ENCODE assay signal across 13 mouse cellular contexts in genomic region chr12:108212071-108212470, GRCm38 (mm10). TPM values are rescaled to one million over a fixed set of nuclear protein-coding genes. Genes with fewer than 3 reads are reported as not detected.
A peak's percentile ranks its signal among the peaks of the same experiment; 100 is the strongest.
DNase-seq lines count a peak whose midpoint lies in the region; ATAC-seq and TF ChIP-seq lines count a peak whose summit lies in the region.
"Had no signal": no experiment of that assay in that cellular context is flagged by ENCODE, and none has a peak within 500 bp of the region (broad histone marks: within the 10 kb centered on the region; RNA-seq: fewer than 3 reads in every experiment).

No protein-coding gene starts in this region.

- H3K4me2 ChIP-seq in neural tube, embryonic 12.5 days (replicated peaks) = no peak overlapping the region
- no peak overlapping the region for H3K4me2 ChIP-seq in neural tube, embryonic 14.5 days (ENCODE audit: low read depth, low read length)
- no peak overlapping the region for H3K4me2 ChIP-seq in forebrain, embryonic 16.5 days (ENCODE audit: low read length)
- H3K4me2 ChIP-seq: kidney, embryonic 15.5 days had no signal

- H3K9me3 ChIP-seq in neural tube, embryonic 12.5 days = no peaks in the 10 kb centered on the region
- no peaks in the 10 kb centered on the region for H3K9me3 ChIP-seq in limb, embryonic 10.5 days (replicated peaks)
- H3K9me3 ChIP-seq in neural tube, embryonic 14.5 days (ENCODE audit: control insufficient read depth, low read length) = no peaks in the 10 kb centered on the region
- no peaks in the 10 kb centered on the region for H3K9me3 ChIP-seq in forebrain, embryonic 16.5 days (ENCODE audit: control insufficient read depth, low read length)
- H3K9me3 ChIP-seq: kidney, embryonic 15.5 days had no signal

- H3K27me3 ChIP-seq in neural tube, embryonic 12.5 days (replicated peaks) = no peaks in the 10 kb centered on the region
- peaks cover 4% of the 10 kb centered on the region; the same call in 1 of the 2 replicates for H3K27me3 ChIP-seq in limb, embryonic 10.5 days (ENCODE audit: low read depth, poor library complexity, severe bottlenecking)
- H3K27me3 ChIP-seq in neural tube, embryonic 14.5 days (ENCODE audit: control insufficient read depth, insufficient read depth, low read length) = no peaks in the 10 kb centered on the region
- H3K27me3 ChIP-seq in forebrain, embryonic 16.5 days (replicated peaks; ENCODE audit: control insufficient read depth, insufficient read depth, low read length) = no peaks in the 10 kb centered on the region
- H3K27me3 ChIP-seq: CH12.LX; kidney, embryonic 15.5 days had no signal

- no peak for ATAC-seq in neural tube, embryonic 12.5 days (ENCODE audit: low FRiP score, low read depth)
- ATAC-seq in neural tube, embryonic 14.5 days (ENCODE audit: low read depth) = no peak
- ATAC-seq in forebrain, embryonic 16.5 days = no peak

- H3K9ac ChIP-seq in neural tube, embryonic 12.5 days = 0 out of 2 replicates have a peak overlapping the region, but pooled peaks have one; percentile 2
- H3K9ac ChIP-seq in neural tube, embryonic 14.5 days (replicated peaks; ENCODE audit: low read depth, low read length) = 0 out of 2 replicates have a peak overlapping the region, but pooled peaks have one; percentile 1
- no peak overlapping the region for H3K9ac ChIP-seq in forebrain, embryonic 16.5 days (replicated peaks; ENCODE audit: low read depth, low read length)
- H3K9ac ChIP-seq: kidney, embryonic 15.5 days had no signal

- 25% methylated on average over 5 of the region's 5 CpGs for whole genome bisulfite sequencing in neural tube, embryonic 12.5 days
- WGBS in limb, embryonic 10.5 days = 40% methylated on average over 5 of the region's 5 CpGs
- WGBS in neural tube, embryonic 14.5 days = 20% methylated on average over 5 of the region's 5 CpGs
- 49% methylated on average over 5 of the region's 5 CpGs for WGBS in forebrain, embryonic 16.5 days

- peak; percentile 8 for DNase-seq in gastrocnemius, adult 2 months
- no peak for DNase-seq in gastrocnemius, adult 18-20 months (ENCODE audit: low spot score)
- DNase-seq in neural tube, embryonic 10.5 days (ENCODE audit: extremely low spot score, low spot score) = no peak
- no peak for DNase-seq in limb, embryonic 10.5 days (ENCODE audit: low spot score)
- no peak for DNase-seq in liver
- DNase-seq: heart, adult 18-20 months; lung, adult 2 months had no signal

- peaks cover 68% of the 10 kb centered on the region for H3K4me1 ChIP-seq in neural tube, embryonic 12.5 days
- H3K4me1 ChIP-seq in limb, embryonic 10.5 days = peaks cover 80% of the 10 kb centered on the region
- peaks cover 49% of the 10 kb centered on the region for H3K4me1 ChIP-seq in neural tube, embryonic 14.5 days (ENCODE audit: control insufficient read depth, insufficient read depth, low read length)
- H3K4me1 ChIP-seq in forebrain, embryonic 16.5 days (replicated peaks; ENCODE audit: control insufficient read depth, insufficient read depth, low read length) = peaks cover 33% of the 10 kb centered on the region

- no peak overlapping the region for H3K4me3 ChIP-seq in gastrocnemius, adult 2 months
- no peak overlapping the region for H3K4me3 ChIP-seq in neural tube, embryonic 12.5 days
- H3K4me3 ChIP-seq in limb, embryonic 10.5 days = no peak overlapping the region
- no peak overlapping the region for H3K4me3 ChIP-seq in neural tube, embryonic 14.5 days (ENCODE audit: low read depth, low read length)
- H3K4me3 ChIP-seq in forebrain, embryonic 16.5 days (replicated peaks; ENCODE audit: low read length) = no peak overlapping the region
- H3K4me3 ChIP-seq: erythroblast, embryonic 14.5 days; kidney, embryonic 15.5 days had no signal

- intact Hi-C loops in gastrocnemius, adult 2 months (cut with DNase I) = no loop called here

- TF ChIP-seq CTCF in gastrocnemius, adult 2 months (IDR thresholded peaks at IDR 0.05) = no peak

- H3K36me3 ChIP-seq in neural tube, embryonic 12.5 days = peaks cover 12% of the 10 kb centered on the region; the same call in 1 of the 2 replicates
- peaks cover 15% of the 10 kb centered on the region for H3K36me3 ChIP-seq in limb, embryonic 10.5 days
- H3K36me3 ChIP-seq in neural tube, embryonic 14.5 days (ENCODE audit: control insufficient read depth, insufficient read depth, low read length) = no peaks in the 10 kb centered on the region
- H3K36me3 ChIP-seq in forebrain, embryonic 16.5 days (ENCODE audit: control insufficient read depth, insufficient read depth) = no peaks in the 10 kb centered on the region
- H3K36me3 ChIP-seq: kidney, embryonic 15.5 days had no signal

- no peak overlapping the region for H3K27ac ChIP-seq in gastrocnemius, adult 2 months
- H3K27ac ChIP-seq in neural tube, embryonic 12.5 days = 0 out of 2 replicates have a peak overlapping the region, but pooled peaks have one; percentile 2
- H3K27ac ChIP-seq in limb, embryonic 10.5 days = peak overlapping the region; percentile 70
- H3K27ac ChIP-seq in neural tube, embryonic 14.5 days (ENCODE audit: low read depth, low read length) = peak overlapping the region; percentile 24; the same call in 1 of the 2 replicates
- H3K27ac ChIP-seq in forebrain, embryonic 16.5 days (ENCODE audit: low read length) = no peak overlapping the region
- H3K27ac ChIP-seq: kidney, embryonic 15.5 days had no signal

RNA-seq across cellular contexts. Expression of gene Ccnk, which starts 32.7 kb away (rescaled TPM):
- total RNA-seq in gastrocnemius, adult 2 months (2021) = 100 to 1,000 TPM in 1 of 2 experiments, 10 to 100 TPM in 1; 92.4 to 148 TPM
- 100 to 1,000 TPM; 127 to 147 TPM for total RNA-seq in gastrocnemius, adult 18-20 months (2021)
- polyA plus RNA-seq in neural tube, embryonic 12.5 days (2016; fragmentation: Nextera tagmentation; extraction: Ambion mirVana) = 3.2 and 3.8 TPM in 2 replicates
- polyA plus RNA-seq in limb, embryonic 10.5 days (2016; fragmentation: Nextera tagmentation; extraction: Ambion mirVana) = 3.3 and 3.4 TPM in 2 replicates
- polyA plus RNA-seq in neural tube, embryonic 14.5 days (2014; fragmentation: Nextera tagmentation; extraction: Ambion mirVana) = 3.7 and 6.0 TPM in 2 replicates
- polyA plus RNA-seq in forebrain, embryonic 16.5 days (2015; fragmentation: Nextera tagmentation; extraction: Ambion mirVana) = 3.1 and 3.2 TPM in 2 replicates

RNA-seq across cellular contexts. Expression of gene Setd3, which starts 33.0 kb away (rescaled TPM):
- total RNA-seq in gastrocnemius, adult 2 months (2021) = 100 to 1,000 TPM; 100 to 106 TPM
- total RNA-seq in gastrocnemius, adult 18-20 months (2021) = 100 to 1,000 TPM; 106 to 113 TPM
- 104 and 114 TPM in 2 replicates for polyA plus RNA-seq in neural tube, embryonic 12.5 days (2016; fragmentation: Nextera tagmentation; extraction: Ambion mirVana)
- polyA plus RNA-seq in limb, embryonic 10.5 days (2016; fragmentation: Nextera tagmentation; extraction: Ambion mirVana) = 71.4 and 76.9 TPM in 2 replicates
- polyA plus RNA-seq in neural tube, embryonic 14.5 days (2014; fragmentation: Nextera tagmentation; extraction: Ambion mirVana) = 90.6 and 91.9 TPM in 2 replicates
- polyA plus RNA-seq in forebrain, embryonic 16.5 days (2015; fragmentation: Nextera tagmentation; extraction: Ambion mirVana) = 104 and 116 TPM in 2 replicates

Comparison
In these comparisons a context has a peak if more than half of its experiments do, and no peak if none do; other contexts are left out.
1. H3K27ac ChIP-seq: peak in neural tube, embryonic 12.5 days (single experiment), limb, embryonic 10.5 days (single experiment) and neural tube, embryonic 14.5 days (single experiment); none in gastrocnemius, adult 2 months (single experiment) and forebrain, embryonic 16.5 days (single experiment).